Mouse (Mus musculus): ENCODE results near the gene Gal3st2. TPM values are rescaled to one million over a fixed set of nuclear protein-coding genes. Genes with fewer than 3 reads are reported as not detected.
A peak's percentile ranks its signal among the peaks of the same experiment; 100 is the strongest.
"Not testable (repeated sequence)": the region's sequence is repeated elsewhere in the genome, so short reads cannot be mapped to it uniquely, and the experiment has no call there.

The Gal3st2 gene
- polyA plus RNA-seq (2014; fragmentation: Nextera tagmentation; extraction: Ambion mirVana) = not detected in 2 replicates

DNA sequence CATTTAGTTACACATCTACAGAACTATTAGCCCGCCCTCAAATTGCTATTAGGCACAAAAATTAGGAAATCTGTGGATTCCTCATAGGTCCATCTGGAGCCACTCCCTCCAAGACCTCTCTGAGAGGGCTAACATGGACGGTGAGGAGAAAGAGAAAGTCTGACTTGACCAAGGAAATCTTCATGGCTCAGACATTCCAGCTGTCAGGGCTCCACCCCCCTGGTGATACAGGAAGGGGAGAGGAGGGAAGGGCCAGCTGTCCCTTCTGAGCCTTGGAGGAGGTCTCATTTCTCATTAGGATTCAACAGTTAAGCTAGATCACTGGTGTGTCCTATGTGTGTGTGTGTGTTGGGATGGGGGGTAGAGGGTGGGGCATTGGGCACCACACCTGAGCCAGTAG lies at the start of gene Gal3st2:
Gene Gal3st2, plus strand, starts transcription at position 259 of the 400 bp plus-strand sequence.
- not testable (repeated sequence) for H3K4me3 ChIP-seq (ENCODE audit: low read depth, low read length); H3K9me3 ChIP-seq (replicated peaks; ENCODE audit: control insufficient read depth, low read length); DNase-seq (ENCODE audit: low spot score); H3K27ac ChIP-seq (replicated peaks; ENCODE audit: low read depth, low read length); H3K36me3 ChIP-seq (replicated peaks; ENCODE audit: control insufficient read depth, insufficient read depth, low read depth, low read length); H3K4me2 ChIP-seq (ENCODE audit: low read depth, low read length); H3K4me1 ChIP-seq (ENCODE audit: control insufficient read depth, insufficient read depth, low read length); H3K9ac ChIP-seq (replicated peaks; ENCODE audit: low read length); ATAC-seq (replicated peaks; ENCODE audit: insufficient number of reproducible peaks, low FRiP score, low TSS enrichment, low read depth); H3K27me3 ChIP-seq (ENCODE audit: control insufficient read depth, insufficient read depth, low read length)
- 71% methylated on average over 2 of the region's 2 CpGs for WGBS

DNA sequence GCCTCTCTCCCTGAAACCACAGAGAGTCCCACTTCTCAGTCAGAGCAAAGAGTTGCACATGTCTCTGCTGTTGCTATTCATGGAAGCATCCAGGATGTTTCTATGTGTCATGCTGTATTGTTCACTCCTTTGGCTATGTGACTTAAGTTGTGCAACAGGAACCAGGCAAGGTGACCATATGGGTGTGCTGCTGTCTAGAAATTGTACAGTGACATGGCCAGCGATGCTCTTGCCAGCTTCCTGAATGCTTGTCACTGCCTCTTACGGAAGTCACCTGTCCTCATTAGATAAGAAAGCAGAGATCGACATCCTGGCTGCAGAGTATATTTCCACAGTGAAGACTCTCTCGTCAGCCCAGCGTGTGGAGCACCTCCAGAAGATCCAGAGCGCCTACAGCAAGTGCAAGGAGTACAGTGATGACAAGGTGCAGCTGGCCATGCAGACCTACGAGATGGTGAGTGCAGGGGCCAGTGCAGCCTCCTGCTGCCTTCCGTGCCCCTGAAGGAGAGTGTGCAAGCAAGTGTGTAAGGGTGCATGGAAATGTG lies 49.5 kb upstream of the Gal3st2 start:
- no peak overlapping the region for H3K4me3 ChIP-seq (ENCODE audit: low read depth, low read length)
- H3K9me3 ChIP-seq (replicated peaks; ENCODE audit: control insufficient read depth, low read length) = no peaks in the 10 kb centered on the region
- ATAC-seq (replicated peaks; ENCODE audit: insufficient number of reproducible peaks, low FRiP score, low TSS enrichment, low read depth) (no peak), DNase-seq (ENCODE audit: low spot score) (no peak)
- no peak overlapping the region for H3K27ac ChIP-seq (replicated peaks; ENCODE audit: low read depth, low read length)
- H3K27me3 ChIP-seq (ENCODE audit: control insufficient read depth, insufficient read depth, low read length) = no peaks in the 10 kb centered on the region
- whole genome bisulfite sequencing = 90% methylated on average over 8 of the region's 8 CpGs
- no peak overlapping the region for H3K4me2 ChIP-seq (ENCODE audit: low read depth, low read length)
- H3K36me3 ChIP-seq (replicated peaks; ENCODE audit: control insufficient read depth, insufficient read depth, low read depth, low read length) = peaks cover 18% of the 10 kb centered on the region
- H3K9ac ChIP-seq (replicated peaks; ENCODE audit: low read length) = no peak overlapping the region
- no peaks in the 10 kb centered on the region for H3K4me1 ChIP-seq (ENCODE audit: control insufficient read depth, insufficient read depth, low read length)

DNA sequence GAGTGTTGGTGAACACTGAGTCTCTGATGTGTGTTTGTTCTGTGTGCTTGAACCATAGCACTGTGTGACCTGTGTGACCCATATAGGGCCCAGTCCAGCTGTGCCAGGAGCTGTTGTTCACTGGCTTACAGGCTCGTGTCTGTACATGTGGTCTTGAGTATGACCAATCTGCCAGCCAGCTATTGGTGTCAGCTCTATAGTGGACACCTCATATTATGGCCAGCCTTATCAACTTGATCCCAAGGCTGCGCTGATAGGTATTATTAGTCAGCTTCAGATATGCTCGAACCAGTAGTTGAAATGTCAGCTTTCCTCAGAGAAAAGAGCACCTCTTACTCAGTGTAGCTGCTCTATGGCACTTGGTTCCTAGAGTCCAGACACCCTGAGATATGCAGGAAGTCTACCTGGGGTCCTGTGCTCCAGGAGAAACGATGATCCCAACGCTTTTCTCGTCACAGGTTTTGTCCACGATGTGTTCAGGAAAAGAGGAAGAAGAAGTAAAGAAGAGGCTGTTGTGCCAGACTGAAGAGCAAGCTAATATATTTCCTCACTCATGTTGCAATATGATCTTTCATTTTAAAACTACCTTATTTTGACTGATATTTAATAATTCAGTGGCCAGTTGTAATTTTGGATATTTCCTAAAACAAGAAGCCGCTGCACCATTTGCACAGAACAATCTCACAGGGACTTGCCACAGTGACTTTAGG lies 43.1 kb upstream of the Gal3st2 start:
- H3K36me3 ChIP-seq (replicated peaks; ENCODE audit: control insufficient read depth, insufficient read depth, low read depth, low read length) = peaks cover 18% of the 10 kb centered on the region
- no peaks in the 10 kb centered on the region for H3K27me3 ChIP-seq (ENCODE audit: control insufficient read depth, insufficient read depth, low read length)
- no peaks in the 10 kb centered on the region for H3K9me3 ChIP-seq (replicated peaks; ENCODE audit: control insufficient read depth, low read length)
- H3K4me3 ChIP-seq (ENCODE audit: low read depth, low read length) = no peak overlapping the region
- DNase-seq (ENCODE audit: low spot score) (no peak), ATAC-seq (replicated peaks; ENCODE audit: insufficient number of reproducible peaks, low FRiP score, low TSS enrichment, low read depth) (no peak)
- no peaks in the 10 kb centered on the region for H3K4me1 ChIP-seq (ENCODE audit: control insufficient read depth, insufficient read depth, low read length)
- no peak overlapping the region for H3K4me2 ChIP-seq (ENCODE audit: low read depth, low read length)
- no peak overlapping the region for H3K27ac ChIP-seq (replicated peaks; ENCODE audit: low read depth, low read length)
- H3K9ac ChIP-seq (replicated peaks; ENCODE audit: low read length) = no peak overlapping the region
- 90% methylated on average over 8 of the region's 8 CpGs for whole genome bisulfite sequencing

DNA sequence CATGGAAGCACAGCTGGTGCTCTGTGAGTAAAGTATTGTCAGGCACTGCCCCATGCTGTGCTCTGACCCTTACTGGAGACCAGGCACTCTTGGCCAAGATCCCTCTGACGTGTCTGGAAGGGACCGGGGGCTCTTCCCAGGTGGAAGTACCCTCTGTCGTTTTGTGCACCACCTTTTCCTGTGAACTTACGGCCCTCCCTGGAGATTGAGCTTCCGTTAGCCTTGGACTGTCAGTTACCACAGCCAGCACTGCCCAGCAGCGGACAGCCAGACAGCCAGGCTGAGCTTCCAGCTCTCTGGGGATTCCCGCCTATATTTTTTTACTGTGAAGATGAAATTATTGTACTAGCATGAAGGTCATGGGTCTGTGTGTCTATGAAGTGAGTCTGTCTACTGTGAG lies 42.4 kb upstream of the Gal3st2 start:
- Histone ChIP-seq H3K9me3 (replicated peaks; ENCODE audit: control insufficient read depth, low read length) (no peaks in the 10 kb centered on the region), H3K36me3 (replicated peaks; ENCODE audit: control insufficient read depth, insufficient read depth, low read depth, low read length) (peaks cover 15% of the 10 kb centered on the region), H3K9ac (replicated peaks; ENCODE audit: low read length) (no peak overlapping the region), H3K4me1 (ENCODE audit: control insufficient read depth, insufficient read depth, low read length) (no peaks in the 10 kb centered on the region), H3K27me3 (ENCODE audit: control insufficient read depth, insufficient read depth, low read length) (no peaks in the 10 kb centered on the region), H3K4me2 (ENCODE audit: low read depth, low read length) (no peak overlapping the region), H3K27ac (replicated peaks; ENCODE audit: low read depth, low read length) (no peak overlapping the region), H3K4me3 (ENCODE audit: low read depth, low read length) (no peak overlapping the region)
- 93% methylated on average over 7 of the region's 7 CpGs for WGBS
- no peak for ATAC-seq (replicated peaks; ENCODE audit: insufficient number of reproducible peaks, low FRiP score, low TSS enrichment, low read depth)
- DNase-seq (ENCODE audit: low spot score) = no peak

GRCm38 (mm10) chr1:93823796-93824495 lies 37.2 kb upstream of the Gal3st2 start:
- 82% methylated on average over 3 of the region's 3 CpGs for whole genome bisulfite sequencing
- no peaks in the 10 kb centered on the region for H3K27me3 ChIP-seq (ENCODE audit: control insufficient read depth, insufficient read depth, low read length)
- H3K4me1 ChIP-seq (ENCODE audit: control insufficient read depth, insufficient read depth, low read length) = 0 out of 2 replicates have a peak, but pooled peaks cover 3% of the 10 kb centered on the region
- H3K9ac ChIP-seq (replicated peaks; ENCODE audit: low read length) = peak overlapping the region; percentile 73
- H3K9me3 ChIP-seq (replicated peaks; ENCODE audit: control insufficient read depth, low read length) = no peaks in the 10 kb centered on the region
- H3K4me2 ChIP-seq (ENCODE audit: low read depth, low read length) = no peak overlapping the region
- no peak for DNase-seq (ENCODE audit: low spot score)
- no peak for ATAC-seq (replicated peaks; ENCODE audit: insufficient number of reproducible peaks, low FRiP score, low TSS enrichment, low read depth)
- H3K27ac ChIP-seq (replicated peaks; ENCODE audit: low read depth, low read length) = no peak overlapping the region
- H3K4me3 ChIP-seq (ENCODE audit: low read depth, low read length) = no peak overlapping the region
- no peaks in the 10 kb centered on the region for H3K36me3 ChIP-seq (replicated peaks; ENCODE audit: control insufficient read depth, insufficient read depth, low read depth, low read length)

- peak; percentile 2; the same call in 1 of the 2 replicates for ATAC-seq (replicated peaks; ENCODE audit: insufficient number of reproducible peaks, low FRiP score, low TSS enrichment, low read depth)
Measured at GRCm38 (mm10) chr1:93824609-93825008, 36.5 kb upstream of the Gal3st2 start, which contains the start of gene D2hgdh. D2hgdh (plus strand) TSS chr1:93824909.

DNA sequence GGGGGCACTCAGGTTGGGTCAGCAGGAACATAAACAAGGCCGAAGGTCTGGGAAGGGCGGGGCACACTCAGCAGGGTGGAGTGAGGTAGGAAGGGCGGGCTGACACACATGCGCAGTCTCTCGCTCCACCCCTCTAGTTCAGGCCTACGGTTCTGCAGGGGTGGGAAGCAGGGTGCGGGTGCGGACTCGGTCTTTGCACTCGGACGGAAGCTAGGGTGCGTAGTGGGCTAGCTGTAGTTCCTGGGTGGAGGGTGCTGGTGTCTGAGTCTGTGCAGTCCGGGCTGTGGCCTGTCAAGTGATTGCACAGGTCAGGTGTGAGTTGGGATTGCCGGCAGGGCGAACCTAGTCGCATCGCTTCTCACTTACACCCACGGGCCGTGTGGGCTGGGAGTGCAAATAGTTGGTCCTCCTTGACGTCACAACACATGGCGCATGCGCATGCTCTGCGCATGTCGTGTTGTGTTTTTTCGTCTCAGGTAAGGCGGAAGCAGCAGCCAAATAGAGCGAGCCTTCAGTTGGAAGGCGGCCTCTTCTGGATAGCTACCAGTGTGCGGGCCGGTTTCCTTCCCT lies 35.9 kb upstream of the Gal3st2 start:
- Histone ChIP-seq H3K36me3 (replicated peaks; ENCODE audit: control insufficient read depth, insufficient read depth, low read depth, low read length) (no peaks in the 10 kb centered on the region), H3K4me3 (ENCODE audit: low read depth, low read length) (peak overlapping the region; percentile 53), H3K4me2 (ENCODE audit: low read depth, low read length) (peak overlapping the region; percentile 75), H3K27me3 (ENCODE audit: control insufficient read depth, insufficient read depth, low read length) (no peaks in the 10 kb centered on the region), H3K4me1 (ENCODE audit: control insufficient read depth, insufficient read depth, low read length) (0 out of 2 replicates have a peak, but pooled peaks cover 3% of the 10 kb centered on the region), H3K9me3 (replicated peaks; ENCODE audit: control insufficient read depth, low read length) (no peaks in the 10 kb centered on the region), H3K27ac (replicated peaks; ENCODE audit: low read depth, low read length) (peak overlapping the region; percentile 78), H3K9ac (replicated peaks; ENCODE audit: low read length) (peak overlapping the region; percentile 73)
- ATAC-seq (replicated peaks; ENCODE audit: insufficient number of reproducible peaks, low FRiP score, low TSS enrichment, low read depth) (peak; percentile 96), DNase-seq (ENCODE audit: low spot score) (peak; percentile 94)
- WGBS = 1% methylated on average over 30 of the region's 30 CpGs

More at GRCm38 (mm10) chr1:93824609-93825008, 36.5 kb upstream of the Gal3st2 start, which contains the start of gene D2hgdh:
- Histone ChIP-seq H3K27me3 (ENCODE audit: control insufficient read depth, insufficient read depth, low read length) (no peaks in the 10 kb centered on the region), H3K4me3 (ENCODE audit: low read depth, low read length) (peak within 1 kb of the TSS; percentile 53), H3K27ac (replicated peaks; ENCODE audit: low read depth, low read length) (peak within 1 kb of the TSS; percentile 78), H3K4me2 (ENCODE audit: low read depth, low read length) (peak within 1 kb of the TSS; percentile 75), H3K9ac (replicated peaks; ENCODE audit: low read length) (peak within 1 kb of the TSS; percentile 73), H3K36me3 (replicated peaks; ENCODE audit: control insufficient read depth, insufficient read depth, low read depth, low read length) (no peaks in the 10 kb centered on the region), H3K9me3 (replicated peaks; ENCODE audit: control insufficient read depth, low read length) (no peaks in the 10 kb centered on the region), H3K4me1 (ENCODE audit: control insufficient read depth, insufficient read depth, low read length) (0 out of 2 replicates have a peak, but pooled peaks cover 3% of the 10 kb centered on the region)
- no peak for DNase-seq (ENCODE audit: low spot score)
- WGBS = 6% methylated on average over 10 of the region's 10 CpGs

All from embryonic facial prominence, embryonic 11.5 days (tissue).